Mouse (Mus musculus) midbrain, embryonic 10.5 days (tissue): Measurements from ENCODE around the gene Rims1. TPM values are rescaled to one million over a fixed set of nuclear protein-coding genes. Genes with fewer than 3 reads are reported as not detected.

Experiments
- DNase-seq: peaks from one replicate; pipeline ENCODE4 v3.0.0-alpha.2; 2017; ENCODE audit warnings: low spot score
- H3K27ac ChIP-seq: fragments of 300-500 bp; sonication (generic); replicated peaks from 2 replicates; pipeline ENCODE4 v1.5.1; 2016; ENCODE audit warnings: mild to moderate bottlenecking
- H3K27me3 ChIP-seq: fragments of 300-500 bp; sonication (generic); 2 replicates; pipeline ENCODE4 v1.6.1; 2016; ENCODE audit warnings: low read depth, mild to moderate bottlenecking; ENCODE audit not compliant: poor library complexity, severe bottlenecking
- H3K36me3 ChIP-seq: fragments of 300-500 bp; sonication (generic); 2 replicates; pipeline ENCODE4 v1.6.1; 2016; ENCODE audit warnings: mild to moderate bottlenecking, moderate library complexity
- H3K4me1 ChIP-seq: fragments of 300-500 bp; sonication (generic); 2 replicates; pipeline ENCODE4 v1.6.1; 2016
- H3K4me3 ChIP-seq: fragments of 300-500 bp; sonication (generic); 2 replicates; pipeline ENCODE4 v1.5.1; 2016; ENCODE audit warnings: mild to moderate bottlenecking, moderate library complexity
- H3K9me3 ChIP-seq: fragments of 300-500 bp; sonication (generic); replicated peaks from 2 replicates; pipeline ENCODE4 v1.6.1; 2016; ENCODE audit warnings: mild to moderate bottlenecking
- WGBS: fragments of 180-500 bp; shearing (Covaris S2); methylation state at CpG from one replicate; pipeline ENCODE4 v1.1.7; 2016; 5-methylcytosine and 5-hydroxymethylcytosine counted together
- polyA plus RNA-seq: library from polyadenylated mRNA; unstranded; fragments of >200 nt; fragmentation: Nextera tagmentation; extraction: Ambion mirVana; gene quantifications from 2 replicates; pipeline ENCODE4 v1.2.1, GENCODE M21; 2016

Gene Rims1
- polyA plus RNA-seq, 1 experiment from 2014 or later = 1.2 TPM

DNA sequence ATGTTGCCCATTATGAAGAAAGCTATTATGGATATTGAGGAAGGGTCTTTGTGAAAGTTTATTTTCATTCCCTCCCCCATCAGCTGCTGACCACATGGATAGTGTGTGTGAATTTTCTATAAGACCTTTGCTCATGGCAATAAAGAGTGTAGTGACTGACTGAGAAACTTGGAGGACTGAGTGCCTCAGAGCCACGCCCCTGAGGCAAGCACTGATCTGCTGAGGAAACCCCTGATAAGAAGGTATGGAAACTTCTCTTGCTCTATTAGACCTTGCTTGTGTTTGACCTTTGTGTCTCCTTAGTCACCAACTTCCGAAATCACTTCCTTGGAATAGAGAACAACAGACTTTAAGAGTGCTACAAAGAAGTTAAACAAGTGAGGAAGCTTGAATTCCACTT is 55.3 kb downstream of the Rims1 start:
- Histone ChIP-seq H3K4me3 (no peak overlapping the region), H3K27ac (no peak overlapping the region), H3K36me3 (no peaks in the 10 kb centered on the region), H3K27me3 (no peaks in the 10 kb centered on the region), H3K9me3 (no peaks in the 10 kb centered on the region), H3K4me1 (no peaks in the 10 kb centered on the region)
- WGBS = 79% methylated on average over 2 of the region's 2 CpGs
- no peak for DNase-seq

DNA sequence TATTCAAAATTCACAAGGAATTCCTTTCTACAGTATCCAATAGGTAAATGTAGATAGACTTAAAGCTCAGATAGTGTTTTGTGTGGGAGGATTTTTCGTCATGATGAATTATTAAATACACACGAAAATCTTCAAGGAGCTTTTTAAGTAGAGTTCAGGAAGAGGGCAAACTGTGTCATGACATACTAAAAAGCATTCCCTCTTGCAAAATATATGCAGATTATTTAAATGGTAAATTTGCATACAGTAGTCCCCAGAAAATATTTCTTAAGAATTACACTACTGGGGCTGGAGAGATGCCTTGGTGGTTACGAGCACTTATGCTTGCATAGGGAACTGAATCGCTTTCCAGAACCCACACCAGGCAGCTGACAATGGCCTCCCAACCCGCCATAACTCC is 61.1 kb downstream of the Rims1 start:
- Histone ChIP-seq H3K9me3 (no peaks in the 10 kb centered on the region), H3K27ac (no peak overlapping the region), H3K4me1 (no peaks in the 10 kb centered on the region), H3K27me3 (no peaks in the 10 kb centered on the region), H3K4me3 (no peak overlapping the region), H3K36me3 (no peaks in the 10 kb centered on the region)
- WGBS = 92% methylated on average over 5 of the region's 5 CpGs
- no peak for DNase-seq

DNA sequence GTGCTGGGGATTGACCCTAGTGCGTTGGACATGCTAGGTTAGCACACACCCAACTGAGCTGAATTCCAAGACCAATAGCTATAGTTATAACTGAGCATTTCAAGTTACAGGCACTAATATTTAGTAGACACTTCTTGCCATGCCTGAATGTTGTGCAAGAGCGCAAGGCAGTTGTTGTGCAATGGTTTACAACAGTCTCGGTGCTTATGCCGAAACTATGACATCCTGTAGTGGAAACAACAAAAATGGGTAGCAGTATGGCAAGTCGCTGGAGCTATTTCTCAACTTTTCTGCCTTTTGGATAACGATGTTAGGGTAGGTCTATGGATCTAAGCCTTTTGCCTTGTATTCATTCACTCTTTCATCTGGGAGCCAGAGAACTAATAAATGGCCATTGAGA is 68.3 kb downstream of the Rims1 start:
- H3K27me3 ChIP-seq = no peaks in the 10 kb centered on the region
- no peaks in the 10 kb centered on the region for H3K36me3 ChIP-seq
- 94% methylated on average over 6 of the region's 6 CpGs for WGBS
- no peaks in the 10 kb centered on the region for H3K9me3 ChIP-seq
- H3K27ac ChIP-seq = no peak overlapping the region
- no peaks in the 10 kb centered on the region for H3K4me1 ChIP-seq
- H3K4me3 ChIP-seq = no peak overlapping the region
- no peak for DNase-seq

DNA sequence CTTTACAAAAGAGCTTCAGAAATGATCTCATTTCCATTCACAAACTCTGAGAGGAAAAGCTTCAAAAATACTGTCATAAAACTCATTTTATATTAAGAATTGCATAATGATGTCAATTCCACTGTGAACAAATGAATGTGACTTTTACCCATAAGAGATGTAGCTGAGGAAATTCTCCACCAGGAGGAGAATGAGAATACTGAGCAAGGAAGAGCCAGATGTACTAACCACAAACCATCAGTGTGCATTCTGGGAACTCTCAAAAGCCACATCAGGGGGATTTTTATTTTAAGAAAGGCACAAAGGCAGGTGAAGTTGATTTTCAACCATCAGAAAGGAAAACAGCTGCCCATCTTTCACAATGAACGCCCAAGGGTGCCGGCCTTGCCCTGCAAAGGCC is 71.4 kb downstream of the Rims1 start:
- Histone ChIP-seq H3K27me3 (no peaks in the 10 kb centered on the region), H3K4me1 (no peaks in the 10 kb centered on the region), H3K36me3 (no peaks in the 10 kb centered on the region), H3K4me3 (no peak overlapping the region), H3K9me3 (no peaks in the 10 kb centered on the region), H3K27ac (no peak overlapping the region)
- WGBS = 94% methylated on average over 2 of the region's 2 CpGs
- DNase-seq = no peak

DNA sequence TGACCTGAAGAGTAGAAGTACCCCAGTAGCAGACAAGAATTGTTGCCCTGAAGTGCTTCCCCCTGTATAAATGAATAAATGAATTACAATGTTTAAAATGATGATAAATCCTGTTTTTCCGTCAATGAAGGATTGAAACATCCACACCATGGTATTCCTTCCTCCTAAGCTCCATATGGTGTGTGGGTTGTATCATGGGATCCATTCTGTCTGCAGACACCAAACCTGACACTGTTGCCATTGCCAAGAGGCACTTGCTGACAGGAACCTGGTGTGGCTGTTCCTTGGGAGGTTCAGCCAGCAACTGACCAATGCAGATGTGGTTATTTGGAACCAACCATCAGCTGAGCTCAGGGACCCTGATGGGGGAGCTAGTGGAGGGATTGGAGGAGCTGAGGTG is 72.5 kb downstream of the Rims1 start:
- no peaks in the 10 kb centered on the region for H3K36me3 ChIP-seq
- WGBS = 100% methylated on average over 1 of the region's 1 CpGs
- H3K4me3 ChIP-seq = no peak overlapping the region
- no peak for DNase-seq
- H3K27ac ChIP-seq = no peak overlapping the region
- H3K27me3 ChIP-seq = no peaks in the 10 kb centered on the region
- no peaks in the 10 kb centered on the region for H3K4me1 ChIP-seq
- H3K9me3 ChIP-seq = no peaks in the 10 kb centered on the region

DNA sequence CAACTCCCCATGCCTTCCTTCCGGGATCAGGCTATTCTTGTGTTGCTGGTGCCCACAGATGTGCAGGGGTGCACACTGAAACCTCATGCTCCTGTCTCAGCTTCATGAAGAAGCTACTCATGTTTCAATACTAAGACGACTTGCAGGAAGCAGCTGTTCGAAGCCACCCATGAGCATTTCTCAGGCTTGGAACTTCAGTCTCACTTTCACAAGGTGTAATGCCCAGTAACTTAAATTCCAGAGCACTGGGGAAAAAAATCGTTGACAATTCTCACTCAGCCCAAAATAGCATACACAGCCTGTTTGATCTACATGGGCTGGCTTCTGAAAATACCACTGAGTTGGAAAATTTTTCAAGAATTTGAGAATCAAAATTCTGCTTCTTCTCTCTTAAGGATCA is 77.6 kb downstream of the Rims1 start:
- Histone ChIP-seq H3K4me1 (no peaks in the 10 kb centered on the region), H3K27me3 (no peaks in the 10 kb centered on the region), H3K36me3 (no peaks in the 10 kb centered on the region), H3K27ac (no peak overlapping the region), H3K9me3 (no peaks in the 10 kb centered on the region), H3K4me3 (no peak overlapping the region)
- 91% methylated on average over 4 of the region's 4 CpGs for WGBS
- no peak for DNase-seq

DNA sequence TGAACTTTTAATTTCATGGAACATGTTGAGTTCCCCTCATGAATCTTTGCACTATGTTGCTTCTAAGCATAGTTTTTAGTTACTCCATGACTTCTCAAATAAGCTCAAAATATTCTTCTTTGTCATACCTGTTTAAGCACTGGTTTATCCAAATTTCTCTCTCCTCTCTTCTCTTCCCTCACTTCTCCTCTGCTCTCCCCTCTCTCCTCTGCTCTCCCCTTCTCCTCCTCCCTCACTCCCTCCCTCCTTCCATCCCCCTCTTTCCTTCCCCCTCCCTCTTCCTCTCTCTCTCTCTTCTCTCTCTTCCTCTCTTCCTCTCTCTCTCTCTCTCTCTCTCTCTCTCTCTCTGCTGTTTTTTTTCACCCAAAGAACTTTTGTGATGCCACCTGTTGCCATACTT is 84.1 kb downstream of the Rims1 start:
- Histone ChIP-seq H3K9me3 (no peaks in the 10 kb centered on the region), H3K4me1 (no peaks in the 10 kb centered on the region), H3K4me3 (no peak overlapping the region), H3K36me3 (no peaks in the 10 kb centered on the region), H3K27me3 (no peaks in the 10 kb centered on the region), H3K27ac (no peak overlapping the region)
- no peak for DNase-seq

DNA sequence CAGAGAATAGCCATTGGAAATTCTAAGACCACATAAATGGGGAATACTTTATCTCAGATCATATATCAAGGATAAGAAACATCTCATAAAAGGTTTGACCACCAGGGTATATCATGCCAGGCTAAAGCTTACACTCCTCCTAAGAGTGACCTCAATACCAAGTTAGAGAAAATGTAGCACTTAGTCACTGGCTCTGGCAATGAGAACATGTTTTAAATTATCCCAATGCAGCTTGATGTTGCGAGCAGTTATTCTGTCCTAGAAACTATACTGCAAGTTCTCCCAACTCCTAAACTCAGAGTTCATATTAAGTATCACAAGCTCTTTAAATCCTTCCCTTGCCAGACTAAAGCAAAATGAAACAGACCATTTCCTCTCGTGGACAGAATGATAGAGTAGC is 85.1 kb downstream of the Rims1 start:
- H3K4me3 ChIP-seq = no peak overlapping the region
- H3K27ac ChIP-seq = no peak overlapping the region
- no peaks in the 10 kb centered on the region for H3K27me3 ChIP-seq
- H3K4me1 ChIP-seq = no peaks in the 10 kb centered on the region
- 92% methylated on average over 2 of the region's 2 CpGs for WGBS
- no peaks in the 10 kb centered on the region for H3K36me3 ChIP-seq
- no peaks in the 10 kb centered on the region for H3K9me3 ChIP-seq
- no peak for DNase-seq

DNA sequence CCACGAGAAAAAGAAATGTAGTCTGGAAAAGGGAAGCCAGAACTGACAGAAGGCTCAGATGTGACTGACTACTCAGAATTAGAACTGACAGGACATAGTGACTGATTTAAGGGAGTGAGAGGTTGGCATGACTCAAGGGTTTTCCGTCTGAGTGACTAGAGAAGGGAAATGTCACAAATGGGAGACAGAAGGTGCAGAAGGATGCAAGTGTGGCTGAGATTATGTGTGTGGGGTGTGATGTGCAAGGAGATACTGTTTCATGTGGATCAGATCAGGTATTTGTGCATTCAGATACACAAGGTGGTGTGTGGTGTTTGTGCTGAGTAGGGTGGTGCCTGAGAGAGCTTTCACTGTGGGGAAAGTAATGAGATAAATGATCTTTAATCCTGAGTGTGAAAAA is 96.3 kb downstream of the Rims1 start:
- no peaks in the 10 kb centered on the region for H3K9me3 ChIP-seq
- WGBS = 70% methylated on average over 2 of the region's 2 CpGs
- H3K27me3 ChIP-seq = no peaks in the 10 kb centered on the region
- H3K4me3 ChIP-seq = no peak overlapping the region
- H3K27ac ChIP-seq = no peak overlapping the region
- no peaks in the 10 kb centered on the region for H3K4me1 ChIP-seq
- no peak for DNase-seq
- H3K36me3 ChIP-seq = no peaks in the 10 kb centered on the region

DNA sequence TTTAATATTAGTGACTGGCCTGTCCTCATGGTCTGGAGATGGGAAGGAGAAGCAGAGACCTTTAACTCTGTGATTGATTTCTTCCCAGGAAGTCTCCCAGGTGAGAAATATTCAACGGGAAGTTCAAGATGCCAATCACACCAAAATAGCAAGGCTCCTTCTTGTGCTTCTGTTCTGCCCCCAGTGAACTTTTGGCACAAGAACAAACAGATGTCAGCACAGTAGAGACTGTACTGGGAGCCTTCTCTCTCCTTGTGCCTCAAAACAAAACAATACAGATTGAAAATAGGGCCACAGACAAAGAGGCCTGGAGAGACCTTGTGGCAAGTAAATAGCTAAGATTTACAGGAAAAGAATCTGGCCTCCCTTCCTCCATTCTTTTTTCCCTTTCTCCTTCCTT is 110.7 kb downstream of the Rims1 start:
- 71% methylated on average over 1 of the region's 1 CpGs for WGBS
- no peak overlapping the region for H3K4me3 ChIP-seq
- no peaks in the 10 kb centered on the region for H3K36me3 ChIP-seq
- no peaks in the 10 kb centered on the region for H3K27me3 ChIP-seq
- no peak overlapping the region for H3K27ac ChIP-seq
- DNase-seq = no peak
- H3K4me1 ChIP-seq = no peaks in the 10 kb centered on the region
- no peaks in the 10 kb centered on the region for H3K9me3 ChIP-seq

DNA sequence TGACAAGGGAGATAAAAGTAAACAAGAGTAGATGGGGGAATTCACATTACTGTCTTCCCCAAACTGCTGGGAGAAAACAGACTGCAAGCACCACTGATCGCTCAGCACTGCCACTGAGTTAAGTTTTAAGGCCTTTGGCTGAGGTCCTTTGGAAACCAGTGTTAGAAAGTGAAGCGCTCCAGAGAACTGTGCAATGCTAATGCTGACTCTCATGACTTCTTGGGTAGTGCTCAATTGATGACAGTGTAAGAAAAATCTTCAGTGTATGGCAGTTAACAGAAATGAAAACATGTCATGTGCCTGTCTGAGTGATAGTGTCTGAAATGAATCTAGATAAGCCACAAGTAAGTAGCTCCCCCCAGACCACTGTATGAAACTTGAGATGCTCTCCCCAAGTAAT is 111.3 kb downstream of the Rims1 start:
- Histone ChIP-seq H3K9me3 (no peaks in the 10 kb centered on the region), H3K27me3 (no peaks in the 10 kb centered on the region), H3K36me3 (no peaks in the 10 kb centered on the region), H3K4me3 (no peak overlapping the region), H3K27ac (no peak overlapping the region), H3K4me1 (no peaks in the 10 kb centered on the region)
- WGBS = 78% methylated on average over 2 of the region's 2 CpGs
- DNase-seq = no peak

DNA sequence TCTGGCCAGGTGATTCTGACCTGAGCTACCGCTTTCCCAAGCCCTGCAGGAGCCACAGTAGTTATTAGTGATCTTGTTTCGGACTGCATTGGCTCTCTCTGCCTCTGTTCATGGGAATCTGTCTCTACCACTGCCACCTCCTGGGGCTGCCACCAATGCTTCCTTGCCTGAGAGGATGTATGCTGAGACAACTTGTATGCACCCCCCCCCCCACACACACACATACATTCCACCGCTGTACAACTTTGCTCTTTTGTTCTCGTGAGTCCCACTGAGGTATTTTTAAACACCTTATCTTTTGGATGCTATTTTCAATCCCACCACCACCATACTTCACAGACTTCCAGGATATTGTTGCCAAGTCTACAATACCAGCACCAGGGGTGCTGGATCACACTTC is 122.3 kb downstream of the Rims1 start:
- Histone ChIP-seq H3K36me3 (no peaks in the 10 kb centered on the region), H3K9me3 (no peaks in the 10 kb centered on the region), H3K27ac (no peak overlapping the region), H3K4me3 (no peak overlapping the region), H3K4me1 (no peaks in the 10 kb centered on the region), H3K27me3 (no peaks in the 10 kb centered on the region)
- WGBS = 88% methylated on average over 4 of the region's 4 CpGs
- no peak for DNase-seq

DNA sequence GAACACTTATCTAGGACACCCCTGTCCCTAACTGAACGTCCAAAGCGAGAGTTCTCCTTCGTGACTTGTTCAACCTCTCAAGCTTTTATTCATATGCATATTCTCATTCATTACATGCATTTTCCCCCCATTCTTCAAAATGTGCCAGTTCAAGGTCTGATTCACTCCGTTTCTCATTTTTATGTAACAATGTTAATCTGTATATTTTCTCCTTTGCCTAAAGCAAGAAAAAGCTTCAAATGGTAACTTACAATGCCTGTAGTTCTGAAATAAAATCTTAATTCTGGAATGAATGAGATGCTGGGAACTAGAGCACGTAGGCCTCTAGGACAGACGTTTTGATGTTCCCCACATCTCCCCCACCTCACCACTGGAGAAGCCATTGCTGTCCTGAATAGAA is 141.6 kb downstream of the Rims1 start:
- 87% methylated on average over 6 of the region's 6 CpGs for WGBS
- no peak for DNase-seq
- Histone ChIP-seq H3K27me3 (no peaks in the 10 kb centered on the region), H3K36me3 (no peaks in the 10 kb centered on the region), H3K9me3 (no peaks in the 10 kb centered on the region), H3K27ac (no peak overlapping the region), H3K4me1 (no peaks in the 10 kb centered on the region), H3K4me3 (no peak overlapping the region)

DNA sequence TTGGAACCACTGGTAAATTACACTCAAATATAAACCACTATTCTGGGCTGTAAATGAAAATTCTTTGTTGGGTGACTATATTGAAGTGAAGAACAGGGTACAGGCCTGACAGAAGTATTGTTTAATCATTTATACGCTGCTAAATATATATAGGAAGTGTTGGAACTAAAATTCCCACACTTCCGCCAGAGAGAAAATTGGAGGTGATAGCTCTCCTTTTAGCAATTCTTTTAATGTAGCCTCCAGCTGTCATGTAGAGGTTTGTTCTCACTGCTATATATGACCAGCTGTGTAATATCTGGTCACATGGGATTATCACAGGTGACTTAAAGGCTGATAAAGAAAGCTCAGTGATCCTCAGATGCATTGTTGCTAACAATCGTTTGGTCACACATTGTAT is 144.0 kb downstream of the Rims1 start:
- Histone ChIP-seq H3K9me3 (no peaks in the 10 kb centered on the region), H3K27ac (no peak overlapping the region), H3K4me3 (no peak overlapping the region), H3K27me3 (no peaks in the 10 kb centered on the region), H3K36me3 (no peaks in the 10 kb centered on the region), H3K4me1 (no peaks in the 10 kb centered on the region)
- 86% methylated on average over 3 of the region's 3 CpGs for WGBS
- DNase-seq = no peak
